Mouse (Mus musculus): ENCODE measurements around the gene Zbtb20. TPM values are rescaled to one million over a fixed set of nuclear protein-coding genes. Genes with fewer than 3 reads are reported as not detected.
A peak's percentile ranks its signal among the peaks of the same experiment; 100 is the strongest.

The Zbtb20 gene
- polyA plus RNA-seq, 1 experiment = 11.2 TPM

DNA sequence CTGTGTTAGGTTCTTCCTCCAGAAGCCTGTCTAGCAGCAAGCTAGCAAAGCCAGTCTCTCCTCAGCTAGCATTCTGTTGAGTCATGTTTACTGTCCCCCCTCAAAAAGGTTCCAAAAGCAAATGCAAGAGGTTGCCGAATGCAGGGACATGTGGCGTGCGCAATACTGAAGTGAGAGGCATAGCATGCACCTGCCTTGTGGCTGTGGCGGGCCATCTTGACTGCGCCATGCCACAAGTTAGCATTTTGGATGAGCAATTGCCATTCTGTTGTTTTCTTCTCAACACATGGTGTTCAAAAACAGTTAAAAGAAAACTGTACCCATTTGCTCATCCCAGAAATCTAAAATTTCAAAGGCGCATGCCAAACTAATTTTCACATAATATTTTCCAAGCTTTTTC, 649.9 kb downstream of the Zbtb20 start:
- TF ChIP-seq POLR2A (IDR thresholded peaks at IDR 0.05; ENCODE audit: borderline replicate concordance, control insufficient read depth, low read depth, low read length) (no peak), CTCF (IDR thresholded peaks at IDR 0.05; ENCODE audit: control insufficient read depth, insufficient read depth, low read length) (no peak)
- WGBS = 85% methylated on average over 6 of the region's 6 CpGs
- no peaks in the 10 kb centered on the region for H3K4me1 ChIP-seq (ENCODE audit: control insufficient read depth, insufficient read depth, low read length)

DNA sequence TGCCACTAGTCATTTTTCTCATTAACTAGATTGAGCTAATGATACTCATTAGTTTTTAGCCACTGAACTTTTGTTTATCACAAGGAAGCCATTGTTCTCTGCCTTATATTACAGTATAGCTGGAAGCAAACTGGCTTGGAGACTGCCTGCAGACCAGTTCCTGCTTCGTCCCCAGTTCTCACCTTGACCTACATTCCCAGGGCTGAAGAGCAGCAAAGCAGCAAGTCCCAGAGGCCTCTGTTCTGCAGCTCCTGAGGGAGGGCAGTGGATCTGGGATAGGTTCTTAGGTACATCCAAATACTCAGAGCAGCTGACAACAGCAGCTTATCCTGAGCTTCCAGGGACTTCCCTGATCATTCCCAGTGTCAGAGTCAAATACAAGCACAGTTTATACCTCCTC, 652.6 kb downstream of the Zbtb20 start:
- Histone ChIP-seq H3K4me3 (replicated peaks; ENCODE audit: control insufficient read depth, low read depth, low read length) (no peak overlapping the region), H3K4me1 (ENCODE audit: control insufficient read depth, insufficient read depth, low read length) (no peaks in the 10 kb centered on the region), H3K27ac (ENCODE audit: control insufficient read depth, insufficient read depth, low read depth, low read length, poor library complexity) (no peak overlapping the region)
- TF ChIP-seq CTCF (IDR thresholded peaks at IDR 0.05; ENCODE audit: control insufficient read depth, insufficient read depth, low read length) = no peak
- no peak for TF ChIP-seq POLR2A (IDR thresholded peaks at IDR 0.05; ENCODE audit: borderline replicate concordance, control insufficient read depth, low read depth, low read length)
- WGBS = 77% methylated on average over 1 of the region's 1 CpGs

More for the DNA sequence above, 649.9 kb downstream of the Zbtb20 start:
- no peak overlapping the region for H3K4me3 ChIP-seq (replicated peaks; ENCODE audit: control insufficient read depth, low read depth, low read length)
- no peak overlapping the region for H3K27ac ChIP-seq (ENCODE audit: control insufficient read depth, insufficient read depth, low read depth, low read length, poor library complexity)

DNA sequence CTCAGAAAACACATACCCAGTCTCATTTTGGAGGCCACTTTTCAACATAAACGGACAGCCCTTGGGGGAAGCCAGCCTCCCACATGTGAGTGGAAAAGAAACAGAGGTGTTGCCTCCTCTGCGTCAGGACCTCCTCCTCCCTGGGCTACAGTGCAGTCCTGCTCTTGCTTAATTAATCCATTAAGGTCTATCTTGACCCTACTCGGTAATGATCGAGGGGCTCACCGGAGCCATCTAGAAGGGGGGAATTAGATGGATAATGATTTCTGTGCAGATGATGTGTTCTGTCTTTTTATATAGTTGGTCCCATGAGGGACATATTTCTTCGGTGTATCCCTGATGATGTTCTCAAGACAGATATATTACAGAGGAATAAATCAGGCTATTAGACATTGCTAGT, 655.6 kb downstream of the Zbtb20 start:
- Histone ChIP-seq H3K4me1 (ENCODE audit: control insufficient read depth, insufficient read depth, low read length) (no peaks in the 10 kb centered on the region), H3K4me3 (replicated peaks; ENCODE audit: control insufficient read depth, low read depth, low read length) (no peak overlapping the region), H3K27ac (ENCODE audit: control insufficient read depth, insufficient read depth, low read depth, low read length, poor library complexity) (no peak overlapping the region)
- 85% methylated on average over 6 of the region's 6 CpGs for WGBS
- no peak for TF ChIP-seq POLR2A (IDR thresholded peaks at IDR 0.05; ENCODE audit: borderline replicate concordance, control insufficient read depth, low read depth, low read length)
- no peak for TF ChIP-seq CTCF (IDR thresholded peaks at IDR 0.05; ENCODE audit: control insufficient read depth, insufficient read depth, low read length)

GRCm38 (mm10) chr16:43534103-43534502, 658.4 kb downstream of the Zbtb20 start:
- Histone ChIP-seq H3K27ac (ENCODE audit: control insufficient read depth, insufficient read depth, low read depth, low read length, poor library complexity) (no peak overlapping the region), H3K4me3 (replicated peaks; ENCODE audit: control insufficient read depth, low read depth, low read length) (no peak overlapping the region), H3K4me1 (ENCODE audit: control insufficient read depth, insufficient read depth, low read length) (no peaks in the 10 kb centered on the region)
- TF ChIP-seq CTCF (IDR thresholded peaks at IDR 0.05; ENCODE audit: control insufficient read depth, insufficient read depth, low read length) = no peak
- TF ChIP-seq POLR2A (IDR thresholded peaks at IDR 0.05; ENCODE audit: borderline replicate concordance, control insufficient read depth, low read depth, low read length) = no peak
- WGBS = 83% methylated on average over 3 of the region's 3 CpGs

- H3K27ac ChIP-seq (ENCODE audit: control insufficient read depth, insufficient read depth, low read depth, low read length, poor library complexity) = no peak overlapping the region
- H3K4me3 ChIP-seq (replicated peaks; ENCODE audit: control insufficient read depth, low read depth, low read length) = no peak overlapping the region
- 86% methylated on average over 1 of the region's 1 CpGs for WGBS
- H3K4me1 ChIP-seq (ENCODE audit: control insufficient read depth, insufficient read depth, low read length) = no peaks in the 10 kb centered on the region
- TF ChIP-seq CTCF (IDR thresholded peaks at IDR 0.05; ENCODE audit: control insufficient read depth, insufficient read depth, low read length) (no peak), POLR2A (IDR thresholded peaks at IDR 0.05; ENCODE audit: borderline replicate concordance, control insufficient read depth, low read depth, low read length) (no peak)
These were observed 660.2 kb downstream of the Zbtb20 start for GRCm38 (mm10) chr16:43535912-43536311.

- no peaks in the 10 kb centered on the region for H3K4me1 ChIP-seq (ENCODE audit: control insufficient read depth, insufficient read depth, low read length)
- no peak overlapping the region for H3K4me3 ChIP-seq (replicated peaks; ENCODE audit: control insufficient read depth, low read depth, low read length)
- WGBS = 74% methylated on average over 7 of the region's 7 CpGs
- H3K27ac ChIP-seq (ENCODE audit: control insufficient read depth, insufficient read depth, low read depth, low read length, poor library complexity) = no peak overlapping the region
- TF ChIP-seq POLR2A (IDR thresholded peaks at IDR 0.05; ENCODE audit: borderline replicate concordance, control insufficient read depth, low read depth, low read length) = no peak
- TF ChIP-seq CTCF (IDR thresholded peaks at IDR 0.05; ENCODE audit: control insufficient read depth, insufficient read depth, low read length) = no peak
These were observed 661.5 kb downstream of the Zbtb20 start for GRCm38 (mm10) chr16:43537163-43537562.

DNA sequence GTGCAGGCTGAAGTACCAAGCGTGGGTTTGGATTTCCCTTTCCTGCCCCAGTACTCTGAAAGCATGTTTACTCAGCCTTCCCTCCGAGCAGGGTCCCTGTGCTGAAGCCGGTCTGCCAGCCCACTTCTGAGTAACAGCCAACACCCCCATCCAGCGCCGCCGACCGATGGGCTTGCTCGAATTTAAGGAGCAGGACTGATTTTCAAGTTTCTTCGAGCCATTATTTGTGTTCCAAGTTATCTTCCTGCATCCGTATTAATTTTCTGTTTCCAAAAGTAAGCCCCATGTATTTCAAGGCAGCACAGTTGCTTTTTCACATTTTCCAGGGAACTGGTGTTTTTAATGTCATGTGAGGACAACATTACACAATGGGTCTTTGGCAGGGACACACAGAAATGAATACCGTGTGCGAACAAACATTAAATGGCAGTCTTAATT, 664.0 kb downstream of the Zbtb20 start:
- 80% methylated on average over 12 of the region's 12 CpGs for WGBS
- H3K27ac ChIP-seq (ENCODE audit: control insufficient read depth, insufficient read depth, low read depth, low read length, poor library complexity) = no peak overlapping the region
- H3K4me1 ChIP-seq (ENCODE audit: control insufficient read depth, insufficient read depth, low read length) = no peaks in the 10 kb centered on the region
- no peak overlapping the region for H3K4me3 ChIP-seq (replicated peaks; ENCODE audit: control insufficient read depth, low read depth, low read length)
- TF ChIP-seq CTCF (IDR thresholded peaks at IDR 0.05; ENCODE audit: control insufficient read depth, insufficient read depth, low read length) (no peak), POLR2A (IDR thresholded peaks at IDR 0.05; ENCODE audit: borderline replicate concordance, control insufficient read depth, low read depth, low read length) (no peak)

- H3K4me3 ChIP-seq (replicated peaks; ENCODE audit: control insufficient read depth, low read depth, low read length) = no peak overlapping the region
- 12% methylated on average over 3 of the region's 3 CpGs for WGBS
- TF ChIP-seq CTCF (IDR thresholded peaks at IDR 0.05; ENCODE audit: control insufficient read depth, insufficient read depth, low read length) (peak; percentile 49), POLR2A (IDR thresholded peaks at IDR 0.05; ENCODE audit: borderline replicate concordance, control insufficient read depth, low read depth, low read length) (no peak)
- H3K4me1 ChIP-seq (ENCODE audit: control insufficient read depth, insufficient read depth, low read length) = no peaks in the 10 kb centered on the region
- H3K27ac ChIP-seq (ENCODE audit: control insufficient read depth, insufficient read depth, low read depth, low read length, poor library complexity) = no peak overlapping the region
These were observed 664.4 kb downstream of the Zbtb20 start for GRCm38 (mm10) chr16:43540108-43540507.

DNA sequence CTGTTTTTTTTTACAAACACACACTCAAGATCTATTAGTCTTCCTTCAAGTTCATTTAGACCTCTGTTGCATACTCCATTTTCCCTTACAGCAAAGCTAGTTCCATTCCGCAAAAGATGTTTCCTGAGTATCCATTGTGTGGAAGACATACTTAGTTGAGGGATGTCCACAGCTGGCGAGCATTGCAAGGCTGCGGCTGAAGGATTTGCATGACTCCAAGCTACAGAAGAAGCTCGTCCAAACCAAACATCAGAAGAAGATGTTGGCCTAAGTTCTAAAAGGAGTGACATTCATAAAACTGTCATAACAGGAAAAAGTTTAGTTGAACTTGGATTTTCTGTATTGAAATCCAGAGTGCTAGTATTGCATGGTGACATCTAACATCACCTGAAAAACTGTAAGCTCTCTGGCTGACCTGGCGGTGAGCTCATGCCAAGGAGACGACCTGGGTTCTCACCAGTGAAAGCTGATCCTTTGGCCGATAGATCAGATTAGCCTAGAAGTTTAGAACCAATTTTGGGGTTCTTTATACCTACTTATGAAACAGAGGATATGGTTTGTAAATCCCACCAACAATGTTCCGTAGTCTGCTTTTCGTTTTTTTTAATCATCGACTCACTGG, 665.0 kb downstream of the Zbtb20 start:
- 85% methylated on average over 10 of the region's 10 CpGs for WGBS
- H3K27ac ChIP-seq (ENCODE audit: control insufficient read depth, insufficient read depth, low read depth, low read length, poor library complexity) = no peak overlapping the region
- H3K4me3 ChIP-seq (replicated peaks; ENCODE audit: control insufficient read depth, low read depth, low read length) = no peak overlapping the region
- TF ChIP-seq POLR2A (IDR thresholded peaks at IDR 0.05; ENCODE audit: borderline replicate concordance, control insufficient read depth, low read depth, low read length) = no peak
- TF ChIP-seq CTCF (IDR thresholded peaks at IDR 0.05; ENCODE audit: control insufficient read depth, insufficient read depth, low read length) = no peak
- H3K4me1 ChIP-seq (ENCODE audit: control insufficient read depth, insufficient read depth, low read length) = no peaks in the 10 kb centered on the region

Data from bone marrow, adult 2 months (tissue).